Mouse (Mus musculus) urinary bladder, postnatal 36 days (tissue): ENCODE results near the gene Grip1.

Source experiments
- DNase-seq, 2 experiments: peaks; one replicate each; pipeline ENCODE4 v3.0.0; 2022; ENCODE audit warnings: low spot score in 2 of 2, mixed read lengths in 1 of 2

Gene Grip1

GRCm38 (mm10) chr10:119937481-119937880 lies 483.9 kb downstream of the Grip1 start:
- no peak for DNase-seq

GRCm38 (mm10) chr10:119943906-119944305 lies 490.3 kb downstream of the Grip1 start:
- DNase-seq, result no peak

GRCm38 (mm10) chr10:119951460-119951859 lies 497.8 kb downstream of the Grip1 start:
- DNase-seq, result no peak

GRCm38 (mm10) chr10:119957260-119957955 lies 503.8 kb downstream of the Grip1 start:
- no peak for DNase-seq

GRCm38 (mm10) chr10:119960915-119961314 lies 507.3 kb downstream of the Grip1 start:
- DNase-seq, result no peak

GRCm38 (mm10) chr10:119966321-119966720 lies 512.7 kb downstream of the Grip1 start:
- DNase-seq, result no peak

GRCm38 (mm10) chr10:119979396-119979795 lies 525.8 kb downstream of the Grip1 start:
- DNase-seq, result no peak

- no peak for DNase-seq
These were observed 526.4 kb downstream of the Grip1 start for GRCm38 (mm10) chr10:119980032-119980431.

GRCm38 (mm10) chr10:119984299-119984698 lies 530.7 kb downstream of the Grip1 start:
- peak in 1 of 2 experiments; percentile 3 for DNase-seq

- DNase-seq, result no peak
These were observed 544.8 kb downstream of the Grip1 start for GRCm38 (mm10) chr10:119998475-119998874.

- no peak for DNase-seq
These were observed 548.5 kb downstream of the Grip1 start for GRCm38 (mm10) chr10:120002149-120002548.

- no peak for DNase-seq
These were observed 550.5 kb downstream of the Grip1 start for GRCm38 (mm10) chr10:120004096-120004495.

GRCm38 (mm10) chr10:120005581-120005980 lies 552.0 kb downstream of the Grip1 start:
- DNase-seq, result no peak

GRCm38 (mm10) chr10:120012331-120012730 lies 558.7 kb downstream of the Grip1 start:
- no peak for DNase-seq

GRCm38 (mm10) chr10:120015117-120015516 lies 561.5 kb downstream of the Grip1 start:
- no peak for DNase-seq

- no peak for DNase-seq
These were observed 572.8 kb downstream of the Grip1 start for GRCm38 (mm10) chr10:120026437-120026836.

- DNase-seq, result no peak
These were observed 577.3 kb downstream of the Grip1 start for GRCm38 (mm10) chr10:120030901-120031300.

- DNase-seq, result no peak
These were observed 577.7 kb downstream of the Grip1 start for GRCm38 (mm10) chr10:120031316-120031715.

- DNase-seq, result no peak
These were observed 580.2 kb downstream of the Grip1 start for GRCm38 (mm10) chr10:120033866-120034265.

- DNase-seq, result no peak
These were observed 581.6 kb downstream of the Grip1 start for GRCm38 (mm10) chr10:120035211-120035733.

- no peak for DNase-seq
These were observed 582.2 kb downstream of the Grip1 start for GRCm38 (mm10) chr10:120035824-120036223.

- no peak for DNase-seq
These were observed 584.6 kb downstream of the Grip1 start for GRCm38 (mm10) chr10:120038194-120038593.

- no peak for DNase-seq
These were observed 590.6 kb downstream of the Grip1 start for GRCm38 (mm10) chr10:120044237-120044636.
